Mouse (Mus musculus): ENCODE data around the gene Cbx5. TPM values are rescaled to one million over a fixed set of nuclear protein-coding genes. Genes with fewer than 3 reads are reported as not detected.

The Cbx5 gene
- polyA plus RNA-seq, 1 experiment from 2014 or later: 233 TPM

GRCm38 (mm10) chr15:103144176-103144575 lies 95.4 kb downstream of the Cbx5 start:
- 51% methylated on average over 3 of the region's 3 CpGs for WGBS
- H3K27me3 ChIP-seq: peaks cover 90% of the 10 kb centered on the region
- H3K9me3 ChIP-seq: no peaks in the 10 kb centered on the region
- no peak overlapping the region for H3K9ac ChIP-seq
- no peak overlapping the region for H3K27ac ChIP-seq
- H3K4me3 ChIP-seq (replicated peaks): no peak overlapping the region
- peaks cover 18% of the 10 kb centered on the region for H3K4me1 ChIP-seq
- no peak for ATAC-seq (ENCODE audit: low FRiP score)
- no peaks in the 10 kb centered on the region for H3K36me3 ChIP-seq (replicated peaks)
- H3K4me2 ChIP-seq: no peak overlapping the region

MicroRNAs encoded within 50 kb of the gene (microRNA counts, 519-probe panel; counts per million panel counts)
- microRNA mmu-miR-148b: 5,451 counts per million, percentile 75 among the panel's probes with 10 or more counts

Small RNA genes within 50 kb of the gene (microRNA-seq; reads per million reads assigned to microRNA genes)
- 307 reads per million, percentile 63 among the genes with 10 or more reads in this experiment for gene Mir148b

Other genes with a start within 250 kb of the Cbx5 start
- gene Hoxc8, start 249.2 kb downstream of the Cbx5 start, polyA plus RNA-seq (2016; fragmentation: Nextera tagmentation; extraction: Ambion mirVana): not detected in 2 replicates
- gene Hoxc6, start 241.6 kb downstream of the Cbx5 start, polyA plus RNA-seq (2016; fragmentation: Nextera tagmentation; extraction: Ambion mirVana): not detected in 2 replicates
- gene Hoxc4, start 220.9 kb downstream of the Cbx5 start, polyA plus RNA-seq (2016; fragmentation: Nextera tagmentation; extraction: Ambion mirVana): not detected in 2 replicates
- gene Smug1, start 72.7 kb downstream of the Cbx5 start, polyA plus RNA-seq (2016; fragmentation: Nextera tagmentation; extraction: Ambion mirVana): 24.6 and 27.4 TPM in 2 replicates
- 1,521 and 1,527 TPM in 2 replicates for gene Hnrnpa1, start 616 bp upstream of the Cbx5 start, polyA plus RNA-seq (2016; fragmentation: Nextera tagmentation; extraction: Ambion mirVana)
- 2.1 and 3.4 TPM in 2 replicates for gene Nfe2, start 18.6 kb upstream of the Cbx5 start, polyA plus RNA-seq (2016; fragmentation: Nextera tagmentation; extraction: Ambion mirVana)
- gene Copz1, start 32.9 kb upstream of the Cbx5 start, polyA plus RNA-seq (2016; fragmentation: Nextera tagmentation; extraction: Ambion mirVana): 226 and 228 TPM in 2 replicates
- 0.10 and 0.37 TPM in 2 replicates for gene Gpr84, start 70.8 kb upstream of the Cbx5 start, polyA plus RNA-seq (2016; fragmentation: Nextera tagmentation; extraction: Ambion mirVana)
- 16.1 and 16.8 TPM in 2 replicates for gene Zfp385a, start 100.3 kb upstream of the Cbx5 start, polyA plus RNA-seq (2016; fragmentation: Nextera tagmentation; extraction: Ambion mirVana)
- 16.8 and 17.3 TPM in 2 replicates for gene Itga5, start 126.9 kb upstream of the Cbx5 start, polyA plus RNA-seq (2016; fragmentation: Nextera tagmentation; extraction: Ambion mirVana)
- not detected in 2 replicates for gene Gtsf1, start 190.7 kb upstream of the Cbx5 start, polyA plus RNA-seq (2016; fragmentation: Nextera tagmentation; extraction: Ambion mirVana)
- not detected in 2 replicates for gene Gtsf2, start 208.7 kb upstream of the Cbx5 start, polyA plus RNA-seq (2016; fragmentation: Nextera tagmentation; extraction: Ambion mirVana)
- gene Nckap1l, start 214.0 kb upstream of the Cbx5 start, polyA plus RNA-seq (2016; fragmentation: Nextera tagmentation; extraction: Ambion mirVana): 1.2 and 1.6 TPM in 2 replicates